Mouse (Mus musculus) hindbrain, embryonic 11.5 days (tissue): ENCODE data around the gene Klhl8. TPM values are rescaled to one million over a fixed set of nuclear protein-coding genes. Genes with fewer than 3 reads are reported as not detected.

Experiments used
- ATAC-seq: fragments of 200-750 bp; cut with Nextera tagmentation; 2 replicates; pipeline ENCODE4 v1.8.0; 2017; ENCODE audit warnings: mild to moderate bottlenecking, moderate TSS enrichment, moderate library complexity; ENCODE audit not compliant: low FRiP score
- DNase-seq: peaks from one replicate; pipeline ENCODE4 v3.0.0-alpha.2; 2015; ENCODE audit warnings: low spot score
- H3K27ac ChIP-seq: fragments of 300-500 bp; sonication (generic); 2 replicates; pipeline ENCODE4 v1.5.1; 2014; ENCODE audit warnings: mild to moderate bottlenecking, low read depth, low read length
- H3K27me3 ChIP-seq: fragments of 300-500 bp; sonication (generic); 2 replicates; pipeline ENCODE4 v1.6.1; 2014; ENCODE audit warnings: mild to moderate bottlenecking, low read length, moderate library complexity, mixed read lengths; ENCODE audit not compliant: control insufficient read depth, insufficient read depth
- H3K36me3 ChIP-seq: fragments of 300-500 bp; sonication (generic); 2 replicates; pipeline ENCODE4 v1.6.1; 2014; ENCODE audit warnings: mild to moderate bottlenecking, low read length, moderate library complexity, mixed read lengths; ENCODE audit not compliant: control insufficient read depth, insufficient read depth
- H3K4me1 ChIP-seq: fragments of 300-500 bp; sonication (generic); replicated peaks from 2 replicates; pipeline ENCODE4 v1.6.1; 2014; ENCODE audit warnings: low read length, mixed read lengths; ENCODE audit not compliant: control insufficient read depth, insufficient read depth
- H3K4me2 ChIP-seq: fragments of 300-500 bp; sonication (generic); replicated peaks from 2 replicates; pipeline ENCODE4 v1.6.1; 2014; ENCODE audit warnings: mild to moderate bottlenecking, low read depth, low read length
- H3K4me3 ChIP-seq: fragments of 300-500 bp; sonication (generic); 2 replicates; pipeline ENCODE4 v1.5.1; 2014; ENCODE audit warnings: low read depth, low read length
- H3K9ac ChIP-seq: fragments of 300-500 bp; sonication (generic); 2 replicates; pipeline ENCODE4 v1.6.1; 2014; ENCODE audit warnings: low read depth, low read length
- H3K9me3 ChIP-seq: fragments of 300-500 bp; sonication (generic); 2 replicates; pipeline ENCODE4 v1.6.1; 2016; ENCODE audit warnings: low read length; ENCODE audit not compliant: control insufficient read depth
- WGBS: fragments of 180-500 bp; shearing (Covaris S2); extraction: QIAGEN DNeasy Blood & Tissue Kit; methylation state at CpG from one replicate; pipeline ENCODE4 v1.1.7; 2014; 5-methylcytosine and 5-hydroxymethylcytosine counted together
- polyA plus RNA-seq: library from polyadenylated mRNA; unstranded; fragments of >200 nt; fragmentation: Nextera tagmentation; extraction: Ambion mirVana; gene quantifications from 2 replicates; pipeline ENCODE4 v1.2.1, GENCODE M21; 2014

Klhl8 gene
- polyA plus RNA-seq, 1 experiment from 2014 or later, result 15.6 TPM

- no peaks in the 10 kb centered on the region for H3K4me1 ChIP-seq
- no peak overlapping the region for H3K9ac ChIP-seq
- H3K27me3 ChIP-seq, result no peaks in the 10 kb centered on the region
- 75% methylated on average over 3 of the region's 3 CpGs for WGBS
- no peak overlapping the region for H3K27ac ChIP-seq
- H3K4me2 ChIP-seq, result no peak overlapping the region
- no peaks in the 10 kb centered on the region for H3K36me3 ChIP-seq
- H3K9me3 ChIP-seq, result no peaks in the 10 kb centered on the region
- DNase-seq (no peak), ATAC-seq (no peak)
- H3K4me3 ChIP-seq, result no peak overlapping the region
Observed at GRCm38 (mm10) chr5:103909466-103909865, 1.6 kb downstream of the Klhl8 start.

- WGBS, result 70% methylated on average over 7 of the region's 7 CpGs
- H3K4me2 ChIP-seq, result no peak overlapping the region
- no peaks in the 10 kb centered on the region for H3K9me3 ChIP-seq
Observed at GRCm38 (mm10) chr5:103908851-103909250, 2.2 kb downstream of the Klhl8 start.

GRCm38 (mm10) chr5:103907844-103908243 lies 3.2 kb downstream of the Klhl8 start:
- ATAC-seq (no peak), DNase-seq (no peak)
- H3K9me3 ChIP-seq, result no peaks in the 10 kb centered on the region
- H3K4me3 ChIP-seq, result no peak overlapping the region
- no peaks in the 10 kb centered on the region for H3K36me3 ChIP-seq
- H3K9ac ChIP-seq, result no peak overlapping the region
- no peaks in the 10 kb centered on the region for H3K4me1 ChIP-seq
- no peak overlapping the region for H3K27ac ChIP-seq
- WGBS, result 87% methylated on average over 4 of the region's 4 CpGs
- no peaks in the 10 kb centered on the region for H3K27me3 ChIP-seq
- no peak overlapping the region for H3K4me2 ChIP-seq

More at GRCm38 (mm10) chr5:103908851-103909250, 2.2 kb downstream of the Klhl8 start:
- Histone ChIP-seq H3K36me3 (no peaks in the 10 kb centered on the region), H3K4me1 (no peaks in the 10 kb centered on the region), H3K9ac (no peak overlapping the region), H3K27ac (no peak overlapping the region), H3K27me3 (no peaks in the 10 kb centered on the region), H3K4me3 (no peak overlapping the region)
- ATAC-seq, result no peak
- DNase-seq, result no peak

- no peak overlapping the region for H3K4me3 ChIP-seq
- H3K4me1 ChIP-seq, result no peaks in the 10 kb centered on the region
- H3K27ac ChIP-seq, result no peak overlapping the region
- DNase-seq (no peak), ATAC-seq (no peak)
- no peaks in the 10 kb centered on the region for H3K27me3 ChIP-seq
- H3K36me3 ChIP-seq, result no peaks in the 10 kb centered on the region
- WGBS, result 94% methylated on average over 6 of the region's 6 CpGs
- no peaks in the 10 kb centered on the region for H3K9me3 ChIP-seq
- no peak overlapping the region for H3K4me2 ChIP-seq
- no peak overlapping the region for H3K9ac ChIP-seq
Observed at GRCm38 (mm10) chr5:103906173-103906572, 4.9 kb downstream of the Klhl8 start.

- H3K27ac ChIP-seq, result no peak overlapping the region
- 25% methylated on average over 1 of the region's 1 CpGs for WGBS
- no peaks in the 10 kb centered on the region for H3K4me1 ChIP-seq
- no peaks in the 10 kb centered on the region for H3K9me3 ChIP-seq
- no peak overlapping the region for H3K4me2 ChIP-seq
- H3K9ac ChIP-seq, result no peak overlapping the region
- DNase-seq (no peak), ATAC-seq (no peak)
- no peaks in the 10 kb centered on the region for H3K36me3 ChIP-seq
- no peaks in the 10 kb centered on the region for H3K27me3 ChIP-seq
- no peak overlapping the region for H3K4me3 ChIP-seq
Observed at GRCm38 (mm10) chr5:103898310-103898709, 12.7 kb downstream of the Klhl8 start.

- no peaks in the 10 kb centered on the region for H3K4me1 ChIP-seq
- no peak overlapping the region for H3K4me3 ChIP-seq
- DNase-seq (no peak), ATAC-seq (no peak)
- no peaks in the 10 kb centered on the region for H3K27me3 ChIP-seq
- no peak overlapping the region for H3K27ac ChIP-seq
- no peaks in the 10 kb centered on the region for H3K36me3 ChIP-seq
- H3K4me2 ChIP-seq, result no peak overlapping the region
- no peaks in the 10 kb centered on the region for H3K9me3 ChIP-seq
- no peak overlapping the region for H3K9ac ChIP-seq
- 72% methylated on average over 15 of the region's 15 CpGs for WGBS
Observed at GRCm38 (mm10) chr5:103889766-103890165, 21.3 kb downstream of the Klhl8 start.

- WGBS, result 93% methylated on average over 4 of the region's 4 CpGs
Observed at GRCm38 (mm10) chr5:103863759-103864158, 47.3 kb downstream of the Klhl8 start.

GRCm38 (mm10) chr5:103860622-103861021 lies 50.4 kb downstream of the Klhl8 start:
- 96% methylated on average over 11 of the region's 11 CpGs for WGBS
- Histone ChIP-seq H3K9me3 (no peaks in the 10 kb centered on the region), H3K27me3 (no peaks in the 10 kb centered on the region), H3K27ac (no peak overlapping the region), H3K4me3 (no peak overlapping the region), H3K36me3 (no peaks in the 10 kb centered on the region), H3K4me2 (no peak overlapping the region), H3K4me1 (no peaks in the 10 kb centered on the region), H3K9ac (no peak overlapping the region)
- ATAC-seq (no peak), DNase-seq (no peak)

More at GRCm38 (mm10) chr5:103863759-103864158, 47.3 kb downstream of the Klhl8 start:
- Histone ChIP-seq H3K27ac (no peak overlapping the region), H3K4me1 (no peaks in the 10 kb centered on the region), H3K4me2 (no peak overlapping the region), H3K27me3 (no peaks in the 10 kb centered on the region), H3K9ac (no peak overlapping the region), H3K9me3 (no peaks in the 10 kb centered on the region), H3K36me3 (no peaks in the 10 kb centered on the region), H3K4me3 (no peak overlapping the region)
- ATAC-seq (no peak), DNase-seq (no peak)

GRCm38 (mm10) chr5:103857151-103857550 lies 53.9 kb downstream of the Klhl8 start:
- H3K27ac ChIP-seq, result no peak overlapping the region
- 0 out of 2 replicates have a peak, but pooled peaks cover 3% of the 10 kb centered on the region for H3K4me1 ChIP-seq
- H3K4me3 ChIP-seq, result no peak overlapping the region
- no peak overlapping the region for H3K9ac ChIP-seq
- no peaks in the 10 kb centered on the region for H3K27me3 ChIP-seq
- WGBS, result 89% methylated on average over 2 of the region's 2 CpGs
- ATAC-seq (no peak), DNase-seq (no peak)
- no peaks in the 10 kb centered on the region for H3K36me3 ChIP-seq
- H3K4me2 ChIP-seq, result no peak overlapping the region
- no peaks in the 10 kb centered on the region for H3K9me3 ChIP-seq
